Mouse (Mus musculus) midbrain, embryonic 11.5 days (tissue): ENCODE data around the gene Bcar3. TPM values are rescaled to one million over a fixed set of nuclear protein-coding genes. Genes with fewer than 3 reads are reported as not detected.
A peak's percentile ranks its signal among the peaks of the same experiment; 100 is the strongest.
"Not testable (repeated sequence)": the region's sequence is repeated elsewhere in the genome, so short reads cannot be mapped to it uniquely, and the experiment has no call there.

Experiments used
- ATAC-seq: fragments of 200-750 bp; cut with Nextera tagmentation; 2 replicates; pipeline ENCODE4 v1.8.0; 2017; ENCODE audit warnings: moderate TSS enrichment, moderate library complexity; ENCODE audit not compliant: low FRiP score
- DNase-seq: peaks from one replicate; pipeline ENCODE4 v3.0.0; 2015; ENCODE audit warnings: low spot score; ENCODE audit errors: missing footprints
- H3K27ac ChIP-seq: fragments of 300-500 bp; sonication (generic); 2 replicates; pipeline ENCODE4 v1.5.1; 2014; ENCODE audit warnings: low read depth, low read length
- H3K27me3 ChIP-seq: fragments of 300-500 bp; sonication (generic); 2 replicates; pipeline ENCODE4 v1.6.1; 2014; ENCODE audit warnings: mild to moderate bottlenecking, low read length, moderate library complexity, mixed read lengths; ENCODE audit not compliant: control insufficient read depth, insufficient read depth
- H3K36me3 ChIP-seq: fragments of 300-500 bp; sonication (generic); 2 replicates; pipeline ENCODE4 v1.6.1; 2014; ENCODE audit warnings: mild to moderate bottlenecking, low read length, moderate library complexity, mixed read lengths; ENCODE audit not compliant: control insufficient read depth, insufficient read depth
- H3K4me1 ChIP-seq: fragments of 300-500 bp; sonication (generic); 2 replicates; pipeline ENCODE4 v1.6.1; 2014; ENCODE audit warnings: low read length; ENCODE audit not compliant: control insufficient read depth, insufficient read depth
- H3K4me2 ChIP-seq: fragments of 300-500 bp; sonication (generic); 2 replicates; pipeline ENCODE4 v1.6.1; 2014; ENCODE audit warnings: mild to moderate bottlenecking, moderate library complexity
- H3K4me3 ChIP-seq: fragments of 300-500 bp; sonication (generic); 2 replicates; pipeline ENCODE4 v1.5.1; 2014; ENCODE audit warnings: low read depth, low read length
- H3K9ac ChIP-seq: fragments of 300-500 bp; sonication (generic); 2 replicates; pipeline ENCODE4 v1.6.1; 2014; ENCODE audit warnings: low read length
- H3K9me3 ChIP-seq: fragments of 300-500 bp; sonication (generic); 2 replicates; pipeline ENCODE4 v1.6.1; 2016; ENCODE audit warnings: low read length; ENCODE audit not compliant: control insufficient read depth
- WGBS: fragments of 180-500 bp; shearing (Covaris S2); extraction: QIAGEN DNeasy Blood & Tissue Kit; methylation state at CpG from one replicate; pipeline ENCODE4 v1.1.7; 2014; 5-methylcytosine and 5-hydroxymethylcytosine counted together
- polyA plus RNA-seq: library from polyadenylated mRNA; unstranded; fragments of >200 nt; fragmentation: Nextera tagmentation; extraction: Ambion mirVana; gene quantifications from 2 replicates; pipeline ENCODE4 v1.2.1, GENCODE M21; 2014

The Bcar3 gene
- polyA plus RNA-seq, 1 experiment from 2014 or later, result 16.7 TPM

DNA sequence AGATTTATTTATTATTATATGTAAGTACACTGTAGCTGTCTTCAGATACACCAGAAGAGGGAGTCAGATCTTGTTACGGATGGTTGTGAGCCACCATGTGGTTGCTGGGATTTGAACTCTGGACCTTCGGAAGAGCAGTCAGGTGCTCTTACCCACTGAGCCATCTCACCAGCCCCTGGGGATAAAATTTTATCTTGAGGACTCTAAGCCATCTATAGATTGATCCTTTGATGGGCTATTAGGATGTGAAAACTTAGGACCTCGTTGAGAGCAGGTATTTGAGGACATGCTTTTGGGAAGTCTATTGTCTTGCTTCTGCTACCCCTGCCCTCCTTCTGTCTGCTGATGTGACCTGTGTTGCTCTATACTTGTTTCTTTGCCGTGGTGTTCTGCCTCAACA, 4.6 kb upstream of the Bcar3 start:
- DNase-seq, H3K36me3 ChIP-seq, H3K9me3 ChIP-seq, H3K27me3 ChIP-seq, ATAC-seq, H3K9ac ChIP-seq, H3K4me3 ChIP-seq, H3K4me2 ChIP-seq, H3K27ac ChIP-seq: not testable (repeated sequence)
- 71% methylated on average over 3 of the region's 4 CpGs for WGBS
- peaks cover 14% of the 10 kb centered on the region for H3K4me1 ChIP-seq

DNA sequence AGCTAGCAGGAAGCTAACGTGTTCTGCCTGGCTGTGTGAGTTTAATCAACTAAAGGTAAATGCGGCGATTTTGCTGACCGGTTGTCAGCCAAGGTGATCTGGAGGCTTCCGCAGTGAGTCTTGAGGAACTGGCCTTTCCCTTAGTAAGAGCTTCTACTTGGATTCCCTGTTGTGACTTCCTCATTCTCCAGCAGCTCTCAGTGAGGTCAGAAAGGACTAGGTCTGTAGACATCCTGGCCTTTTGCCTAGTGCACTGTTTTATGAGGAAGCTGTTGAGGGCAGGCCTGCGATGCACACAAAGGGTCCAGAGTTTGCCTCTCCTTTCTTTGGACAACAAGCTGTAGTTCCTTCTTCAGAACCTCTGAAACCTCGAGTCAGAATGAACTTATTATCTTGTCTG, 3.2 kb upstream of the Bcar3 start:
- no peak overlapping the region for H3K4me3 ChIP-seq
- no peaks in the 10 kb centered on the region for H3K27me3 ChIP-seq
- H3K27ac ChIP-seq, result no peak overlapping the region
- no peak for ATAC-seq
- no peak overlapping the region for H3K4me2 ChIP-seq
- no peaks in the 10 kb centered on the region for H3K9me3 ChIP-seq
- peak; percentile 31 for DNase-seq
- peaks cover 21% of the 10 kb centered on the region for H3K4me1 ChIP-seq
- no peaks in the 10 kb centered on the region for H3K36me3 ChIP-seq
- WGBS, result 87% methylated on average over 7 of the region's 7 CpGs
- H3K9ac ChIP-seq, result no peak overlapping the region

DNA sequence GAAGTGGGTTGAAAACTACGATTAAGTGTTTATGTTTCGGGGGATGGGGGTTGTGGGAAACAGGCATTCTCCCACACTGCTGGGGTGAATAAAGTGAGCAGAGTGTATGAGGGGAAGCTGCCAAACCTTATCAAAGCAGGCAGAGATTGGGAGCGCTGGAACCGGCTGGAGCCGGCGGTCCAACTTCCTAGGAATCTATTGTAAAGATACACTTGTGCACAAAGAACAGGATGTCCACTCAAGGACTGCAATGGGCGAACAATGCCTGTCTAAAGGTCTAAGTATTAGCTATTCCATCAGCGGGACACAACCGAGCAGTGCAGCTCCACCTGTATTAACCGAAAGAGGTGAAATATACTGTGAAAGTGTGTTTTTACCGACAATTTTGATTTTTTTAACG, 2.1 kb upstream of the Bcar3 start:
- Histone ChIP-seq H3K27me3 (no peaks in the 10 kb centered on the region), H3K9ac (peak overlapping the region; percentile 97; the same call in 1 of the 2 replicates), H3K27ac (no peak overlapping the region), H3K4me2 (peak overlapping the region; percentile 71), H3K4me1 (peaks cover 21% of the 10 kb centered on the region), H3K9me3 (no peaks in the 10 kb centered on the region), H3K36me3 (no peaks in the 10 kb centered on the region), H3K4me3 (peak overlapping the region; percentile 88; the same call in 1 of the 2 replicates)
- WGBS, result 50% methylated on average over 12 of the region's 12 CpGs
- DNase-seq (peak; percentile 86), ATAC-seq (no peak)

DNA sequence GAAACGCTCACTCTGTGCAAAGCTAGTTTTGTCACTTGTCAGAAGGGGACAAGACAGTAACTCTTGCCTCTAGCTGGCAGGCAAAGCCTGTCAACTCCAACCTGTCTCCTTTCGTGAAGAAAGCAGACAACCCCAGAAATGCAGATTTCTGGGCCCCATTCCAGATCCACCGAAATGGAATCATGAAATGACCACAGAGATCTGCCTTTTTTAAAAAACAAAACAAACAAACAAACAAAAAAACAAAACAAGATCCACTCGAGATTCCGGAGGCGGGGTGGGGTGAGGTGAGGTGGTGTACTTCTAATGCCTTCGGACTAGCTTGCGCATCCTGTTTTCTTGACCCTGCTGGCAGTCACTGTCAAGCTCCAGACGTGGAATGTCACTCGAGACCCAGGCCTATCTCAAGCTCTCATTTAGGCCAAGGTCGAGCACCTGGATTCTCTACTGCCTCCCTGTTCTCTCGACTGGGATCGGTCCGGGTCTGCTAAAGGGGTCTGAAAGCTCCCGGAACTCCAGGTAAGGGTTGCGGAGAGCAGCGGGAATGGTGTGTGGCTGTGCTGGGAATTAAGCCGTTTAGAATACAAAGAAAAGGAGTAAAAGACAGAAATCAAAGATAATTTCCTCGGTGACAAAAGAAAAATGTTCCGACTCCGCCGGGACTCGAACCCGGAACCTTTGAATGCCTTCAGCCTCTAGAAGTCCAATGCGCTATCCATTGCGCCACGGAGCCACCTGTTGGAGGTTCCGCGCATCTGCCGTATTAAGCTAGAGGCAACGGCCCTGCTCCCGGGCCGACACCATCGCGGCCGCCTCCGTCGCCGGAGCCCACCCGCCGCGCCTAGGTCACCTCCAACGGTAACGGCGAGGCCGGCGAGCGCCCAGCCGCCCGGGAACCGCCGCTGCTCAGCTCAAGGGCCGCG, 1.4 kb upstream of the Bcar3 start:
- 9% methylated on average over 54 of the region's 54 CpGs for WGBS
- Histone ChIP-seq H3K4me3 (peak overlapping the region; percentile 88), H3K36me3 (no peaks in the 10 kb centered on the region), H3K4me1 (peaks cover 21% of the 10 kb centered on the region), H3K27ac (peak overlapping the region; percentile 98), H3K4me2 (peak overlapping the region; percentile 71), H3K9ac (peak overlapping the region; percentile 97), H3K27me3 (no peaks in the 10 kb centered on the region), H3K9me3 (no peaks in the 10 kb centered on the region)
- ATAC-seq (peak; percentile 77), DNase-seq (peak; percentile 100)

DNA sequence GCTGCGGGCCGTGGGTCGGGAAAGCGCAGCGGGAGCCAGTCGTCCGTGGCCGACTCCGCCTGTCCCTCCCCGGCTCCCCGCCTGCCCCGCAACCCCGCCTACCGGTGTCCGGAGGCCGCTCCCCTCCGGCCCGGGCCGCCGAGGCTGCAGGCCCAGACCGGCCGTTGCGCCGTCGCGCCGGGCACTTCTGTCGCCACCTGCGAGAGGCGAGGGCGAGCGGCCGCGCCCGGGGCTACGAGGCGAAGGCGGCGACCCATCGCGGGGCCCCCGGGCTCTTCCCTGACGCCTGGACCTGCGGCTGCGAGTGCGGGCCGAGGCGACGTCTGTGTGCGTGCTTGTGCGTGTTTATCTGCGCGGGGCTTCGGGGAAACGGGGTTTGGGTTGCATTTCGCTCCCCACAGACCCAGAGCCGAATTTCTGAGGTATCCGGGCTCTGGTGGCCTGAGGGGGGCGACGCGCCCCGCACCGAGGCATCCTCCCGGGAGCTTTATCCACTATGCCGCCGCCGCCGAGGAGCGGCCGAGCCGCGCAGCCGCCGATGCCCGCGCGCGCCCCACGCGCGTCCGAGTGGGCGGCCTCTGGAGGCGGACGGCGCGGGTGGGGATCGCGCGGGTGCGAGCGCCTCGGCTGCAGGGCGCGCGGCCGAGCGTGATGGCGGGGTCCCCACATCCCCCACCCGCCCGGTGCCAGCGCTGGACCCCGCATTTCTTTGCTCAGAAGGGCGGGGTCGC, 548 bp upstream of the Bcar3 start:
- peaks cover 21% of the 10 kb centered on the region for H3K4me1 ChIP-seq
- ATAC-seq (peak; percentile 80), DNase-seq (no peak)
- H3K4me2 ChIP-seq, result peak overlapping the region; percentile 71
- H3K9me3 ChIP-seq, result no peaks in the 10 kb centered on the region
- no peaks in the 10 kb centered on the region for H3K36me3 ChIP-seq
- H3K27me3 ChIP-seq, result no peaks in the 10 kb centered on the region
- WGBS, result under 1% methylated on average over 93 of the region's 105 CpGs
- H3K4me3 ChIP-seq, result peak overlapping the region; percentile 88
- peak overlapping the region; percentile 98 for H3K27ac ChIP-seq
- H3K9ac ChIP-seq, result peak overlapping the region; percentile 97

DNA sequence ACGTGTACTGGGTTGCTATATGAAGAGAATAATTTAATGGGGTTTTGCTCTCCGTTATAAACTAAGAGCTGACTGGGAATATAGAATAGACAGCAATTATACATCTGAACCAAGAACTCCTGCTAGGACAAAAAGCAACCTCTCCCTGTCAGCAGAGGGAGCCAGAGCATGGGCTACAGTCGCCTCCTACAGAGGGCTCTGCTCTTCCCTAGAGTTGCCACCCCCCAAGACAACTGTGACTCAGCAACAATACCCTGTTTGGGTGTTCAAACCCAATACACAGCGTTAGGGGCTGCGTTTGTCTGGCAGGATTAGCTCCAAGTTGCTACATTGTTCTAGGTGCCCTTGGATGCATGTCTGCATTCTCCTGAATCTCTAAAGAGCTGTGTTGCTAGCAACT, 1.6 kb downstream of the Bcar3 start:
- Histone ChIP-seq H3K36me3 (no peaks in the 10 kb centered on the region), H3K4me2 (no peak overlapping the region), H3K27ac (no peak overlapping the region), H3K4me3 (no peak overlapping the region), H3K9me3 (no peaks in the 10 kb centered on the region), H3K9ac (no peak overlapping the region), H3K27me3 (no peaks in the 10 kb centered on the region), H3K4me1 (peaks cover 21% of the 10 kb centered on the region)
- DNase-seq, result peak; percentile 93
- ATAC-seq, result no peak
- WGBS, result 6% methylated on average over 5 of the region's 5 CpGs

DNA sequence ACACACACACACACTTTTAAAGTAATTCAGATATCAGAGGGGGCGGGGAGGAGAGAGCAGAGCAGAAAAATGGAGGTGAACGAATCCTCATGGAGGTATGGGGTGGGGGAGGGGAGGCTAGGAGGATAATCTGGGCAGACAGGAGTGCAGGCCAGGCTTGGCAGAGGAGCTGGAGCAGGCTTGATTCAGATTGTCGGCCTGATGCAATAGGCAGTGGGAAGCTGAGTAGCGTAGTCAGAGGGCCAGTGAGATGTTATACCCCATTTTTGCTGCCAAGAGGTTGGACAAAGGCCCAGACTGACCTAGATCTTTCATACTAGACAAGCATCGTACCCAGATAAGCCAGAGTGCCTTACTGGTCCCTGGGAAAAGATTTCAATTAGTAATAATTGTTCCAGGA, 3.0 kb downstream of the Bcar3 start:
- no peaks in the 10 kb centered on the region for H3K36me3 ChIP-seq
- no peaks in the 10 kb centered on the region for H3K27me3 ChIP-seq
- WGBS, result 61% methylated on average over 5 of the region's 5 CpGs
- H3K4me3 ChIP-seq, result no peak overlapping the region
- peaks cover 17% of the 10 kb centered on the region for H3K4me1 ChIP-seq
- H3K27ac ChIP-seq, result no peak overlapping the region
- no peak overlapping the region for H3K9ac ChIP-seq
- peak; percentile 82 for DNase-seq
- no peak overlapping the region for H3K4me2 ChIP-seq
- no peak for ATAC-seq
- no peaks in the 10 kb centered on the region for H3K9me3 ChIP-seq

DNA sequence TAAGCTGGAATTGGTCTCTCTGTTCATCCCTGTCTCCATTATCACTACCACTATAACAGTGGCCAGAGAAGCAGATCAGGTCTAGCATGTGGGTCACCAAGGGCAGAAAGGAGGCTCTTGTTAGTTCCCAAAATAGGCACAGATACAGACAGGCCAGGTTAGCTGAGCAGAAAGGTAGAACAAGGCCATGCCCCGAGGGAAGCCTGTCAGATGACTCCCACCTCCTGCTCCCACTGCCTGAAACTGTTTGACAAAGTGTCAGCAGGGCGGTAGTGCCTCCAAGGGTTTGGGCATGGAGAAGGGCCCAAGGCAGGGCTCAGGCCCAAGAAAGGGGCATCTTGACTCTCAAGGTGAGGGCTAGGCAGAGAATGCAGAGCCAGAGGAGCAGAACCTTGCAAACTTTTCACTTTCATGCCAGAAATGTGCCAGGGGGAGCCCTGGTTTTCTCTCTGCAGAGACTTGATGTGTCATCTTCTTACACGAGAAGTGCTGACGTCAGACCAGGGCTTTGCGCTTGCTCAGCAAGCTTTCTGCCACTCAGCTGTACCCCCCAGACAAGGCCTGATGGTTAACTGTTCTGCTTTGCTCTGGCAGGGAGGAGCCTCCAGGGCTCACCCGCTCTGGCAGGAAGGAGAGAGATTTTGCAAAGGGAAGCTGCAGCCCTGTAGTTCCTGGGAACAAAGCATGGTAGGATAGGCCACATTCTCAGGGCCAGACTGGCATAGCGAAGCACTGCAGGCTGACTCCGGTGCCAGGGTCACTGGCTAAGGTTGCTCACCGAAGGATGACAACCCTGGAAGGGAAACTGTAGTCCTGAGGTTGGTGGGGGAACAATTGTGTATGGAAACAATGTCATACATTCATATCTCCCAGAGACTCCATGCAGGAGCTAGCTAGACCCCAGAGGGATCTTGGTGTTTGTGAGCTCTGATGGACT, 7.3 kb downstream of the Bcar3 start:
- no peaks in the 10 kb centered on the region for H3K36me3 ChIP-seq

More for the DNA sequence above, 7.3 kb downstream of the Bcar3 start:
- ATAC-seq (no peak), DNase-seq (peak; percentile 73)
- H3K27me3 ChIP-seq, result no peaks in the 10 kb centered on the region
- no peak overlapping the region for H3K4me2 ChIP-seq
- no peaks in the 10 kb centered on the region; the same call in 1 of the 2 replicates for H3K4me1 ChIP-seq
- no peak overlapping the region for H3K9ac ChIP-seq
- no peak overlapping the region for H3K4me3 ChIP-seq
- 71% methylated on average over 9 of the region's 9 CpGs for whole genome bisulfite sequencing
- H3K9me3 ChIP-seq, result no peaks in the 10 kb centered on the region
- H3K27ac ChIP-seq, result no peak overlapping the region
